Mouse (Mus musculus) embryonic facial prominence, embryonic 14.5 days (tissue): ENCODE data around the gene Gart. TPM values are rescaled to one million over a fixed set of nuclear protein-coding genes. Genes with fewer than 3 reads are reported as not detected.

ENCODE experiments used
- ATAC-seq: fragments of 200-750 bp; cut with Nextera tagmentation; 2 replicates; pipeline ENCODE4 v1.8.0; 2017; ENCODE audit warnings: low read depth, moderate number of reproducible peaks, moderate TSS enrichment
- DNase-seq: peaks from one replicate; pipeline ENCODE4 v3.0.0-alpha.2; 2015; ENCODE audit warnings: low spot score
- H3K27ac ChIP-seq: fragments of 300-500 bp; sonication (generic); replicated peaks from 2 replicates; pipeline ENCODE4 v1.5.1; 2014; ENCODE audit warnings: low read depth, mild to moderate bottlenecking, low read length, moderate library complexity
- H3K27me3 ChIP-seq: fragments of 300-500 bp; sonication (generic); replicated peaks from 2 replicates; pipeline ENCODE4 v1.6.1; 2014; ENCODE audit warnings: low read length; ENCODE audit not compliant: control insufficient read depth, insufficient read depth
- H3K36me3 ChIP-seq: fragments of 300-500 bp; sonication (generic); 2 replicates; pipeline ENCODE4 v1.6.1; 2014; ENCODE audit warnings: low read length, mixed read lengths; ENCODE audit not compliant: control insufficient read depth, insufficient read depth
- H3K4me1 ChIP-seq: fragments of 300-500 bp; sonication (generic); 2 replicates; pipeline ENCODE4 v1.6.1; 2014; ENCODE audit warnings: antibody characterized with exemption, low read length; ENCODE audit not compliant: control insufficient read depth, insufficient read depth
- H3K4me2 ChIP-seq: fragments of 300-500 bp; sonication (generic); 2 replicates; pipeline ENCODE4 v1.6.1; 2014; ENCODE audit warnings: low read depth, mild to moderate bottlenecking, low read length, moderate library complexity, mixed read lengths
- H3K4me3 ChIP-seq: fragments of 300-500 bp; sonication (generic); 2 replicates; pipeline ENCODE4 v1.5.1; 2014; ENCODE audit warnings: low read depth, mild to moderate bottlenecking, low read length
- H3K9ac ChIP-seq: fragments of 300-500 bp; sonication (generic); 2 replicates; pipeline ENCODE4 v1.6.1; 2014; ENCODE audit warnings: low read depth, mild to moderate bottlenecking, low read length, moderate library complexity, mixed read lengths
- H3K9me3 ChIP-seq: fragments of 300-500 bp; sonication (generic); 2 replicates; pipeline ENCODE4 v1.6.1; 2016; ENCODE audit warnings: low read length; ENCODE audit not compliant: control insufficient read depth
- WGBS: fragments of 180-500 bp; shearing (Covaris S2); extraction: QIAGEN DNeasy Blood & Tissue Kit; methylation state at CpG from one replicate; pipeline ENCODE4 v1.1.7; 2014; 5-methylcytosine and 5-hydroxymethylcytosine counted together
- polyA plus RNA-seq: library from polyadenylated mRNA; unstranded; fragments of >200 nt; fragmentation: Nextera tagmentation; extraction: Ambion mirVana; gene quantifications from 2 replicates; pipeline ENCODE4 v1.2.1, GENCODE M21; 2014

The Gart gene
- polyA plus RNA-seq, 1 experiment from 2014 or later = 84.5 TPM

DNA sequence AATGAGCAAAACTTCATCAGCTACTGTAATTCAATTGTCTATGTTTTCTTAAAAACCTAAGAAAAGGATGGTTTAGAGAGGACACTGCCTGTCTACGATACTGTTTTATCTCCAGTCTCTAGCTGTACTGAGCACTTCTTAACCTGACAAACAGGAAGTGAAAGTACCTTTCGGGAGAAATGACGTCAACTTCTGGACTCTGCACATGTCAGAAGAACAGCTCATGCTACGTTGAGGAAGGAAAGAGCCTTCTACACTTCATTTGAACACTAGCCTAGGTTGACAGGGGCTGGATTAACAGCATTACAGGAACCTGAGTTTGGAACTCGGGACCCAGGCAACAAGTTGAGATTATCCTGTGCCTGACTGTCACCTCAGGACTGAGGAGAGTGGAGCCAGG lies 38.8 kb upstream of the Gart start:
- Histone ChIP-seq H3K27ac (no peak overlapping the region), H3K36me3 (peaks cover 49% of the 10 kb centered on the region), H3K4me1 (peaks cover 7% of the 10 kb centered on the region), H3K27me3 (no peaks in the 10 kb centered on the region), H3K9ac (no peak overlapping the region), H3K4me3 (no peak overlapping the region), H3K9me3 (no peaks in the 10 kb centered on the region), H3K4me2 (no peak overlapping the region)
- ATAC-seq (no peak), DNase-seq (no peak)
- WGBS = 87% methylated on average over 5 of the region's 5 CpGs

DNA sequence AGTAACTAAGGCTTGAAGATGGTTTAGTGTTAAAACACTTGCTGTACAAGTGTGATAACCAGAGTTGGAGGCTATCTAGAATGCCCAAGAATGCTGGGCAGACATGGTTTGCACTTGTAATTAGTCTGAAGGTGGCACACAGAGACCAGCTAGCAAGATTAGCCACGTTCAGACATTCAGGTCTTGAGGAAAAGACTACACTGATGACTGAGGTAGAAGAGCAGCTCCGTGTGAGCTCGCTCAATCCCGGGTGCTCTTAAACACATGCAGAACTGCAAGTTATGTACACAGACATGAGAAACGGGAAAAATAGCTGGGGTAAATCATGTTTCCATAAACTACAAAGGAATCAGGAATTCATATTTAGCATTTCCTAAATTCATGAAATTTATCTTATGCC lies 33.9 kb upstream of the Gart start:
- Histone ChIP-seq H3K9ac (no peak overlapping the region), H3K4me2 (no peak overlapping the region), H3K4me3 (no peak overlapping the region), H3K9me3 (no peaks in the 10 kb centered on the region), H3K4me1 (no peaks in the 10 kb centered on the region), H3K27me3 (no peaks in the 10 kb centered on the region), H3K36me3 (peaks cover 90% of the 10 kb centered on the region), H3K27ac (no peak overlapping the region)
- 81% methylated on average over 5 of the region's 5 CpGs for WGBS
- ATAC-seq (no peak), DNase-seq (no peak)

DNA sequence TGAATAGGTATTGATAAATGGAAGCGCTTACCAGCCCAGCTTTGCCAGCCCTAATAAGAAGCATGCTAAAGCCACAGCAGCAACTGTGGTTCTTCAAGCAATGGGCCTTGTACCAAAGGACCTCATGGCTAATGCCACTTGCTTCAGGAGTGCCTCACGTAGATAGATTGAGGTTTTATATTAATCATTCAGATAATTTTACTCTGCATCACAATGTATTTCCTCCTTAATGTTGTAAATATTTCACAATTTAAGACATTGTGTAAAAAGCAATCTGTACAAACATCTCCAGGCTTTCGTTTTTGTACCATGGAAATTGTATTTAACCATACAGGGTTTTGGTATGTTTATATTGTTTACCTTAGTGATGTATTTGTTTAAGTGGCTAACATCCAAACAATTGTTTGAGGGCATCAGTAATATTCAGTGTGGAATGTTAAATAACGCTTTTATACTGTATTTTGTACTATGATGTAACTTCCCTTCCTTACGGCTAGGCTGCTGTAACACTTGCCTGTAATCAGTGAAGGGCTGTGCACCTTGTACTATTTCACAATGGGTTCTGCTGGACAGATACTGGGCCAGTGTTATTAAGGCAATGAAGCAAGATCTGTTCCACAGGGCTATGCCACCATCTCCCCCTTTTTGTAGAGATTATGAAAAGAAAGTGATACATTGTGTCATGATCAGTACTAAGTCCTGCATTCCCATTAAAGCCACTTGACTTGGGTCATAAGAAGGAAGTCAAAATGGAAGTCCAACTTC lies 31.6 kb upstream of the Gart start:
- ATAC-seq = no peak
- H3K4me3 ChIP-seq = no peak overlapping the region
- 86% methylated on average over 5 of the region's 5 CpGs for WGBS
- no peaks in the 10 kb centered on the region for H3K27me3 ChIP-seq
- H3K4me2 ChIP-seq = no peak overlapping the region
- no peak overlapping the region for H3K9ac ChIP-seq
- no peak for DNase-seq
- H3K9me3 ChIP-seq = no peaks in the 10 kb centered on the region
- no peak overlapping the region for H3K27ac ChIP-seq
- no peaks in the 10 kb centered on the region for H3K4me1 ChIP-seq
- peaks cover 89% of the 10 kb centered on the region for H3K36me3 ChIP-seq

DNA sequence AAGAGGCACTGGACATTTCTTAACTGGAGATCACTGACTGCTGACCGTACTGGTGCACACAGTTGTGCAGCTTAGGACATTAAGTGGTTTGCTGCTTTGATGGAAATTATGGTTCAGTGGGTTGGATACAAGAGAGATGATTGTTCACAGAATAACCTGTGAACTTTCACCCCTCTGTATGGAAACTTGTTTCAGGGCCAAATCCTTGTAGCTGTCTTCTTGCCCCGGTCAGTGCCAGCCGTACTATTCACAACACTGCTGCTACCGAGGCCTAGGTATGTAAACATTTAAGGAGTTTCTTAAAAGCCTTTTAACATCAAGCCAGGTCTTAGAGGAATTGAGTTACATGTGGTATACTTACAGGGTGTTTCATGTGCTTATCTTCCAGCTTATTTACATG lies 27.7 kb upstream of the Gart start:
- Histone ChIP-seq H3K4me1 (no peaks in the 10 kb centered on the region), H3K36me3 (peaks cover 95% of the 10 kb centered on the region), H3K4me2 (no peak overlapping the region), H3K9ac (no peak overlapping the region), H3K9me3 (no peaks in the 10 kb centered on the region), H3K27ac (no peak overlapping the region), H3K27me3 (no peaks in the 10 kb centered on the region), H3K4me3 (no peak overlapping the region)
- 78% methylated on average over 4 of the region's 4 CpGs for whole genome bisulfite sequencing
- no peak for DNase-seq
- ATAC-seq = no peak

DNA sequence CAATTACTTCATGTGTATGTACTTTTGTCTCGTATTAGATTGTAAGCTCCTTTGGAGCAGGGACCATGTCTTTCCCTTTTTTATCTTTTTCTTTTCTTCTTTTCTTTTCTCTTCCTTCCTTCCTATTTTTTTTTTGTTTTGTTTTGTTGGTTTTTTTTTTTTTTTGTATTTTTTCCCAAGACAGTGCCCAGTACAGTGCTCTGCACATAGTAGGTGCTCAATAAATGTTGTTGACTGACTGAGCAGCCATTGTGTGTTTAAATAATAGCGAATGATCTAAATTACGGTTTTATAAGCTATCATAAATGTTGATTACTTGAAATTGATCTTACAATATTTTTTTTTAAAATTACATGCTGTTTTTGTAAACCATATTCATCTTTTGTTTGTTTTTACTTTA lies 17.0 kb upstream of the Gart start:
- Histone ChIP-seq H3K27me3 (no peaks in the 10 kb centered on the region), H3K9me3 (peaks cover 11% of the 10 kb centered on the region; the same call in 1 of the 2 replicates), H3K4me2 (no peak overlapping the region), H3K9ac (no peak overlapping the region), H3K27ac (no peak overlapping the region), H3K36me3 (peaks cover 92% of the 10 kb centered on the region), H3K4me1 (no peaks in the 10 kb centered on the region), H3K4me3 (no peak overlapping the region)
- DNase-seq (no peak), ATAC-seq (no peak)
- 96% methylated on average over 3 of the region's 3 CpGs for WGBS

DNA sequence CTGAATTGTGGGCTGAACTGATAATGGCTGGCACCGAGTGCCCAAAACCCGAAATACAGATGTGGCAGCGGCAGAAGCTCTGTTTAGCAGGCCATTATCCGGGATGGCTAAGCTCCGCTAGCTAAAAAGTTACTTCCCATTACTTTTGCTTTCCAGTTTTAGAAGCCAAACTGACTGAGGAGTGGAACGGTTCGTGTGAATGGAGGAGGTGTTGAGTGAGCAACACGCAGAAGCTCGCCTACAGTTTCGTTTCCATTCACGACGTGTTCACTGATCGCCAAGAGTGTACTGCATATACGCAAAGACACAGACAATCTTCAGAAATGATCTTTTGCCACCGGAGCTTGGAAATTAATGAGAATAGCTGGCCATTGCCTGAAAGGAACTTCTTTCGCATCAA lies 15.6 kb upstream of the Gart start:
- H3K9me3 ChIP-seq = peaks cover 11% of the 10 kb centered on the region; the same call in 1 of the 2 replicates
- peaks cover 98% of the 10 kb centered on the region for H3K36me3 ChIP-seq

DNA sequence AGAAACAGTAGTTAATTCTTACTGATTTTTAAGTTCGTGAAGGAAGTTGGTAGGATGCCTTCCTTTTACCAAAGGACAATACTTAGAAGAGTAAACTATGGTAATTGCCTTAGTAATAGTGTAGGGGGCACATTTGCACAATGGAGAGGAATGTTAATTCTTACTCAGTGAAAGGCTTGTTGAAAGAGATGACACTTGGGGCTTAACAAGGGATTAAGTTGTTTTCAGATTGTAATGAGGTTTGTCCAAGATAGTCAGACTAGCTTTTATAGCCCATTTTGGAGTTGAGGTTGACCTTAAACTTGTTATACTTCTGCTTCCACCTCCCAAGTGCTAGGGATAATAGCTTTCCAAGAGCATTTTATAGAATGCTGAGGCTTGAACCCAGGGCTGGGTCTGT lies 14.6 kb upstream of the Gart start:
- no peaks in the 10 kb centered on the region for H3K4me1 ChIP-seq
- no peak for ATAC-seq
- no peak overlapping the region for H3K4me2 ChIP-seq
- H3K27me3 ChIP-seq = no peaks in the 10 kb centered on the region
- 78% methylated on average over 1 of the region's 1 CpGs for WGBS
- no peak for DNase-seq
- no peak overlapping the region for H3K4me3 ChIP-seq
- peaks cover 11% of the 10 kb centered on the region; the same call in 1 of the 2 replicates for H3K9me3 ChIP-seq
- H3K9ac ChIP-seq = no peak overlapping the region
- no peak overlapping the region for H3K27ac ChIP-seq
- peaks cover 98% of the 10 kb centered on the region for H3K36me3 ChIP-seq

More for the DNA sequence above, 15.6 kb upstream of the Gart start:
- H3K27ac ChIP-seq = no peak overlapping the region
- H3K27me3 ChIP-seq = no peaks in the 10 kb centered on the region
- no peak for DNase-seq
- ATAC-seq = no peak
- no peak overlapping the region for H3K9ac ChIP-seq
- H3K4me1 ChIP-seq = no peaks in the 10 kb centered on the region
- H3K4me2 ChIP-seq = no peak overlapping the region
- WGBS = 94% methylated on average over 16 of the region's 16 CpGs
- H3K4me3 ChIP-seq = no peak overlapping the region

DNA sequence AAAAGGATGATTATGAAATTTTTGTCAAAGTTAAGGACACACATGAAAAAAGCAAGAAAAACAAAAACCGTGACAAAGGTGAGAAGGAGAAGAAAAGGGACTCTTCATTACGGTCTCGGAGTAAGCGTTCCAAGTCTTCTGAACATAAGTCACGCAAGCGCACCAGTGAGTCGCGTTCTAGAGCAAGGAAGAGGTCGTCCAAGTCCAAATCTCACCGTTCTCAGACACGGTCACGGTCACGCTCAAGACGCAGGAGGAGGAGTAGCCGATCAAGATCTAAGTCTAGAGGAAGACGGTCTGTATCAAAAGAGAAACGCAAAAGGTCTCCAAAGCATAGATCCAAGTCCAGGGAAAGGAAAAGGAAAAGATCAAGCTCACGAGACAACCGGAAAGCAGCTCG lies 13.0 kb upstream of the Gart start:
- H3K27ac ChIP-seq = no peak overlapping the region
- H3K9ac ChIP-seq = no peak overlapping the region
- WGBS = 98% methylated on average over 20 of the region's 20 CpGs
- H3K9me3 ChIP-seq = peaks cover 11% of the 10 kb centered on the region; the same call in 1 of the 2 replicates
- H3K4me1 ChIP-seq = no peaks in the 10 kb centered on the region
- H3K4me3 ChIP-seq = no peak overlapping the region
- no peak overlapping the region for H3K4me2 ChIP-seq
- ATAC-seq (no peak), DNase-seq (no peak)
- no peaks in the 10 kb centered on the region for H3K27me3 ChIP-seq
- peaks cover 98% of the 10 kb centered on the region for H3K36me3 ChIP-seq

DNA sequence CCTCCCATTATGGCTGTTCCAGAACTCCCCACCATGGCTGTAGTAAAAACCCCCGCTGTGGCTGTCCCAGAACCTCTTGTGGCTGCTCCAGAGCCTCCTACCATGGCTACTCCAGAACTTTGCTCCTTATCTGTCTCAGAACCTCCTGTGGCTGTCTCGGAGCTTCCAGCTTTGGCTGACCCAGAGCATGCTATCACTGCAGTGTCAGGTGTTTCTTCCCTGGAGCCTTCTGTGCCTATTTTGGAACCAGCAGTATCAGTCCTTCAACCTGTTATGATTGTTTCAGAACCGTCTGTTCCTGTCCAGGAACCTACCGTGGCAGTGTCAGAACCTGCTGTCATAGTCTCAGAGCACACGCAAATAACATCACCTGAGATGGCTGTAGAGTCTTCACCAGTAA lies 11.7 kb upstream of the Gart start:
- H3K4me2 ChIP-seq = no peak overlapping the region
- DNase-seq = no peak
- H3K4me1 ChIP-seq = no peaks in the 10 kb centered on the region
- 99% methylated on average over 5 of the region's 5 CpGs for WGBS
- H3K27me3 ChIP-seq = no peaks in the 10 kb centered on the region
- H3K4me3 ChIP-seq = no peak overlapping the region
- ATAC-seq = no peak
- no peak overlapping the region for H3K27ac ChIP-seq
- peaks cover 11% of the 10 kb centered on the region; the same call in 1 of the 2 replicates for H3K9me3 ChIP-seq
- H3K36me3 ChIP-seq = peaks cover 96% of the 10 kb centered on the region
- H3K9ac ChIP-seq = no peak overlapping the region
